Mouse (Mus musculus): ENCODE measurements around the gene Arap1.

The Arap1 gene

GRCm38 (mm10) chr7:101458278-101458781 lies 110.5 kb downstream of the Arap1 start:
- Histone ChIP-seq H3K36me3 (ENCODE audit: insufficient read depth, low read length) (no peaks in the 10 kb centered on the region), H3K27me3 (ENCODE audit: insufficient read depth, low read length) (peaks cover 51% of the 10 kb centered on the region), H3K9me3 (ENCODE audit: low read length) (peaks cover 10% of the 10 kb centered on the region; the same call in 1 of the 2 replicates), H3K4me3 (replicated peaks; ENCODE audit: low read length) (0 out of 2 replicates have a peak overlapping the region, but pooled peaks have one; percentile 3), H3K4me1 (replicated peaks; ENCODE audit: low read depth, low read length) (peaks cover 40% of the 10 kb centered on the region)
- TF ChIP-seq NANOG (IDR thresholded peaks at IDR 0.05; ENCODE audit: borderline replicate concordance, low read length) = no peak
- TF ChIP-seq POU5F1 (IDR thresholded peaks at IDR 0.05; ENCODE audit: borderline replicate concordance, low read length) = no peak
- no peak for TF ChIP-seq CTCF (conservative IDR thresholded peaks at IDR 0.05; ENCODE audit: low read length)

GRCm38 (mm10) chr7:101459305-101459813 lies 111.5 kb downstream of the Arap1 start:
- TF ChIP-seq CTCF (conservative IDR thresholded peaks at IDR 0.05; ENCODE audit: low read length) (no peak), NANOG (IDR thresholded peaks at IDR 0.05; ENCODE audit: borderline replicate concordance, low read length) (no peak), POU5F1 (IDR thresholded peaks at IDR 0.05; ENCODE audit: borderline replicate concordance, low read length) (no peak)

GRCm38 (mm10) chr7:101459923-101460607 lies 112.2 kb downstream of the Arap1 start:
- Histone ChIP-seq H3K4me3 (replicated peaks; ENCODE audit: low read length) (no peak overlapping the region), H3K4me1 (replicated peaks; ENCODE audit: low read depth, low read length) (peaks cover 40% of the 10 kb centered on the region), H3K36me3 (ENCODE audit: insufficient read depth, low read length) (no peaks in the 10 kb centered on the region), H3K9me3 (ENCODE audit: low read length) (peaks cover 27% of the 10 kb centered on the region), H3K27me3 (ENCODE audit: insufficient read depth, low read length) (peaks cover 38% of the 10 kb centered on the region)
- TF ChIP-seq POU5F1 (IDR thresholded peaks at IDR 0.05; ENCODE audit: borderline replicate concordance, low read length) (no peak), CTCF (conservative IDR thresholded peaks at IDR 0.05; ENCODE audit: low read length) (no peak), NANOG (IDR thresholded peaks at IDR 0.05; ENCODE audit: borderline replicate concordance, low read length) (no peak)

More at GRCm38 (mm10) chr7:101459305-101459813, 111.5 kb downstream of the Arap1 start:
- Histone ChIP-seq H3K4me1 (replicated peaks; ENCODE audit: low read depth, low read length) (peaks cover 40% of the 10 kb centered on the region), H3K9me3 (ENCODE audit: low read length) (peaks cover 20% of the 10 kb centered on the region), H3K36me3 (ENCODE audit: insufficient read depth, low read length) (no peaks in the 10 kb centered on the region), H3K27me3 (ENCODE audit: insufficient read depth, low read length) (peaks cover 42% of the 10 kb centered on the region), H3K4me3 (replicated peaks; ENCODE audit: low read length) (no peak overlapping the region)

- Histone ChIP-seq H3K27me3 (ENCODE audit: insufficient read depth, low read length) (peaks cover 34% of the 10 kb centered on the region), H3K9me3 (ENCODE audit: low read length) (peaks cover 33% of the 10 kb centered on the region), H3K36me3 (ENCODE audit: insufficient read depth, low read length) (no peaks in the 10 kb centered on the region), H3K4me3 (replicated peaks; ENCODE audit: low read length) (no peak overlapping the region), H3K4me1 (replicated peaks; ENCODE audit: low read depth, low read length) (peaks cover 35% of the 10 kb centered on the region)
- no peak for TF ChIP-seq CTCF (conservative IDR thresholded peaks at IDR 0.05; ENCODE audit: low read length)
- no peak for TF ChIP-seq NANOG (IDR thresholded peaks at IDR 0.05; ENCODE audit: borderline replicate concordance, low read length)
Measured at GRCm38 (mm10) chr7:101460608-101460957, 112.7 kb downstream of the Arap1 start.

GRCm38 (mm10) chr7:101461571-101461970 lies 113.7 kb downstream of the Arap1 start:
- peaks cover 25% of the 10 kb centered on the region for H3K27me3 ChIP-seq (ENCODE audit: insufficient read depth, low read length)
- H3K4me1 ChIP-seq (replicated peaks; ENCODE audit: low read depth, low read length) = peaks cover 25% of the 10 kb centered on the region
- no peaks in the 10 kb centered on the region for H3K36me3 ChIP-seq (ENCODE audit: insufficient read depth, low read length)
- peaks cover 38% of the 10 kb centered on the region for H3K9me3 ChIP-seq (ENCODE audit: low read length)
- no peak overlapping the region for H3K4me3 ChIP-seq (replicated peaks; ENCODE audit: low read length)
- TF ChIP-seq NANOG (IDR thresholded peaks at IDR 0.05; ENCODE audit: borderline replicate concordance, low read length) (no peak), POU5F1 (IDR thresholded peaks at IDR 0.05; ENCODE audit: borderline replicate concordance, low read length) (no peak), CTCF (conservative IDR thresholded peaks at IDR 0.05; ENCODE audit: low read length) (no peak)
